ENCODE assay signal across 27 mouse cellular contexts in genomic region chr2:35345984-35346383, GRCm38 (mm10). TPM values are rescaled to one million over a fixed set of nuclear protein-coding genes. Genes with fewer than 3 reads are reported as not detected.
DNase-seq lines count a peak whose midpoint lies in the region; ATAC-seq and TF ChIP-seq lines count a peak whose summit lies in the region.
"Had no signal": no experiment of that assay in that cellular context is flagged by ENCODE, and none has a peak within 500 bp of the region (broad histone marks: within the 10 kb centered on the region; RNA-seq: fewer than 3 reads in every experiment).

No protein-coding gene starts in this region.

- no peak for TF ChIP-seq CTCF in lung, embryonic 14.5 days (IDR thresholded peaks at IDR 0.05; ENCODE audit: low read depth)
- no peak for TF ChIP-seq CTCF in bone marrow macrophage, adult 2 months (IDR thresholded peaks at IDR 0.05; ENCODE audit: low read depth, low read length)

- H3K4me1 ChIP-seq in lung, embryonic 14.5 days (ENCODE audit: insufficient read depth) = no peaks in the 10 kb centered on the region
- H3K4me1 ChIP-seq in bone marrow macrophage, adult 2 months (ENCODE audit: control insufficient read depth, insufficient read depth, low read length) = peaks cover 29% of the 10 kb centered on the region
- H3K4me1 ChIP-seq: embryonic facial prominence, embryonic 15.5 days; forebrain, embryonic 10.5 days; forebrain, embryonic 15.5 days; heart, embryonic 10.5 days; hindbrain, embryonic 13.5 days had no signal

- H3K9ac ChIP-seq in lung, embryonic 14.5 days = no peak overlapping the region
- H3K9ac ChIP-seq: embryonic facial prominence, embryonic 15.5 days; forebrain, embryonic 15.5 days; hindbrain, embryonic 13.5 days had no signal

- no peak for ATAC-seq in lung, embryonic 14.5 days (ENCODE audit: insufficient read depth)
- peak; percentile 47 to 49; a peak in 2 of 4 replicates for ATAC-seq in hematopoietic stem cell, adult 5-6 weeks (replicated peaks in 1 of 2; ENCODE audit: insufficient read depth in 1 of 2, low FRiP score in 2 of 2, low TSS enrichment in 1 of 2, low read depth in 1 of 2, poor library complexity in 2 of 2, severe bottlenecking in 2 of 2)
- ATAC-seq in monocyte, adult 5-6 weeks (replicated peaks; ENCODE audit: insufficient number of reproducible peaks, low FRiP score, low TSS enrichment, poor library complexity, severe bottlenecking) = 0 out of 2 replicates have a peak, but pooled peaks have one; percentile 53
- ATAC-seq: forebrain, embryonic 15.5 days; hindbrain, postnatal 0 days had no signal

- H3K4me3 ChIP-seq in lung, embryonic 14.5 days (ENCODE audit: low read depth, low read length) = no peak overlapping the region
- no peak overlapping the region for H3K4me3 ChIP-seq in bone marrow macrophage, adult 2 months (ENCODE audit: insufficient read depth, low read length)
- H3K4me3 ChIP-seq: embryonic facial prominence, embryonic 15.5 days; erythroblast, embryonic 14.5 days; forebrain, embryonic 10.5 days; forebrain, embryonic 15.5 days; heart, embryonic 10.5 days; hindbrain, embryonic 13.5 days had no signal

- no peak for TF ChIP-seq POLR2A in bone marrow macrophage, adult 2 months (IDR thresholded peaks at IDR 0.05; ENCODE audit: borderline replicate concordance, low read depth, low read length)

- peak; percentile 27 for DNase-seq in lung, embryonic 14.5 days
- no peak for DNase-seq in lung, postnatal 14 days
- no peak for DNase-seq in gastrocnemius, postnatal 14 days
- no peak for DNase-seq in adrenal gland, postnatal 25 days
- DNase-seq: adrenal gland, adult 8-10 months; cerebellum, adult 11-12 months; cerebellum, adult 9-10 months; cerebellum, postnatal 25 days; heart, postnatal 10 days; heart, postnatal 4 days had no signal

- H3K27ac ChIP-seq in lung, embryonic 14.5 days (ENCODE audit: low read depth) = no peak overlapping the region
- peak overlapping the region; percentile 29 for H3K27ac ChIP-seq in bone marrow macrophage, adult 2 months (ENCODE audit: insufficient read depth, low read depth, low read length)
- H3K27ac ChIP-seq: embryonic facial prominence, embryonic 15.5 days; forebrain, embryonic 10.5 days; forebrain, embryonic 15.5 days; heart, embryonic 10.5 days; hindbrain, embryonic 13.5 days; hindbrain, postnatal 0 days had no signal

- no peaks in the 10 kb centered on the region for H3K27me3 ChIP-seq in lung, embryonic 14.5 days (ENCODE audit: insufficient read depth, low read length)
- H3K27me3 ChIP-seq: CH12.LX; embryonic facial prominence, embryonic 15.5 days; forebrain, embryonic 15.5 days; hindbrain, embryonic 13.5 days had no signal

- intact Hi-C loops in gastrocnemius, postnatal 14 days (cut with DNase I; ENCODE audit: low total_unique reads) = no loop called here

- no peak overlapping the region for H3K4me2 ChIP-seq in lung, embryonic 14.5 days
- H3K4me2 ChIP-seq: embryonic facial prominence, embryonic 15.5 days; forebrain, embryonic 15.5 days; hindbrain, embryonic 13.5 days had no signal

- H3K9me3 ChIP-seq in lung, embryonic 14.5 days (ENCODE audit: low read depth, low read length) = no peaks in the 10 kb centered on the region
- H3K9me3 ChIP-seq: embryonic facial prominence, embryonic 15.5 days; forebrain, embryonic 10.5 days; forebrain, embryonic 15.5 days; heart, embryonic 10.5 days; hindbrain, embryonic 13.5 days had no signal

- H3K36me3 ChIP-seq in lung, embryonic 14.5 days (ENCODE audit: insufficient read depth) = no peaks in the 10 kb centered on the region
- H3K36me3 ChIP-seq: embryonic facial prominence, embryonic 15.5 days; forebrain, embryonic 10.5 days; forebrain, embryonic 15.5 days; heart, embryonic 10.5 days; hindbrain, embryonic 13.5 days had no signal

- 47% methylated on average over 2 of the region's 2 CpGs for WGBS in lung, embryonic 14.5 days

RNA-seq across cellular contexts. Expression of gene Stom, which starts 9.2 kb away (rescaled TPM):
- 30.6 and 33.3 TPM in 2 replicates for polyA plus RNA-seq in lung, embryonic 14.5 days (2014; fragmentation: Nextera tagmentation; extraction: Ambion mirVana)
- polyA plus RNA-seq in bone marrow macrophage, adult 2 months (2012; ENCODE audit: insufficient read depth, insufficient read length, missing spikeins) = 350 and 351 TPM in 2 replicates
- total RNA-seq in hematopoietic stem cell, adult 5-6 weeks (2017) = 34.7 and 40.0 TPM in 2 replicates
- 53.6 to 72.6 TPM (median 70.6 TPM) in 3 replicates for total RNA-seq in monocyte, adult 5-6 weeks (2017)
- total RNA-seq in gastrocnemius, postnatal 14 days (2021) = 10 to 100 TPM; 20.1 to 22.2 TPM
- 42.9 and 45.4 TPM in 2 replicates for total RNA-seq in adrenal gland, postnatal 25 days (2021)

RNA-seq across cellular contexts. Expression of gene 4930568D16Rik, which starts 21.5 kb away (rescaled TPM):
- not detected in 2 replicates for polyA plus RNA-seq in lung, embryonic 14.5 days (2014; fragmentation: Nextera tagmentation; extraction: Ambion mirVana)
- not detected in 2 replicates for polyA plus RNA-seq in bone marrow macrophage, adult 2 months (2012; ENCODE audit: insufficient read depth, insufficient read length, missing spikeins)
- total RNA-seq in hematopoietic stem cell, adult 5-6 weeks (2017) = not detected in 2 replicates
- not detected in 3 replicates for total RNA-seq in monocyte, adult 5-6 weeks (2017)
- total RNA-seq in gastrocnemius, postnatal 14 days (2021) = not detected
- not detected in 2 replicates for total RNA-seq in adrenal gland, postnatal 25 days (2021)
- total RNA-seq: adrenal gland, adult 8-10 months; adrenal gland, postnatal 4 days; CH12.LX; gastrocnemius, adult 8-10 months; heart, postnatal 10 days; heart, postnatal 4 days; hindbrain, postnatal 0 days had no signal
- polyA plus RNA-seq: embryonic facial prominence, embryonic 11.5 days; embryonic facial prominence, embryonic 15.5 days; erythroblast, embryonic 14.5 days; forebrain, embryonic 10.5 days; forebrain, embryonic 15.5 days; gonadal fat pad, adult 2 months; heart, embryonic 10.5 days; heart, embryonic 14.5 days; hindbrain, embryonic 13.5 days; hindbrain, postnatal 0 days; intestine, embryonic 14.5 days had no signal

RNA-seq across cellular contexts. Expression of gene 4930402F06Rik, which starts 51.0 kb away (rescaled TPM):
- polyA plus RNA-seq in lung, embryonic 14.5 days (2014; fragmentation: Nextera tagmentation; extraction: Ambion mirVana) = not detected in 2 replicates
- polyA plus RNA-seq in bone marrow macrophage, adult 2 months (2012; ENCODE audit: insufficient read depth, insufficient read length, missing spikeins) = not detected in 2 replicates
- total RNA-seq in hematopoietic stem cell, adult 5-6 weeks (2017) = not detected in 2 replicates
- not detected in 3 replicates for total RNA-seq in monocyte, adult 5-6 weeks (2017)
- total RNA-seq in gastrocnemius, postnatal 14 days (2021) = not detected
- total RNA-seq in adrenal gland, postnatal 25 days (2021) = not detected in 2 replicates
- total RNA-seq: adrenal gland, adult 8-10 months; adrenal gland, postnatal 4 days; CH12.LX; gastrocnemius, adult 8-10 months; heart, postnatal 10 days; heart, postnatal 4 days; hindbrain, postnatal 0 days had no signal
- polyA plus RNA-seq: embryonic facial prominence, embryonic 11.5 days; embryonic facial prominence, embryonic 15.5 days; erythroblast, embryonic 14.5 days; forebrain, embryonic 10.5 days; forebrain, embryonic 15.5 days; gonadal fat pad, adult 2 months; heart, embryonic 10.5 days; heart, embryonic 14.5 days; hindbrain, embryonic 13.5 days; hindbrain, postnatal 0 days; intestine, embryonic 14.5 days had no signal
